Mouse (Mus musculus): ENCODE measurements around the gene BC048562. TPM values are rescaled to one million over a fixed set of nuclear protein-coding genes. Genes with fewer than 3 reads are reported as not detected.

The BC048562 gene
- polyA plus RNA-seq (2012; rRNA removed), result not detected in 2 replicates

- 88% methylated on average over 3 of the region's 3 CpGs for WGBS
- DNase-seq (ENCODE audit: low read depth in 1 of 2, low spot score in 2 of 2), result no peak
Measured at GRCm38 (mm10) chr9:108436182-108436581, at the start of gene BC048562. Gene BC048562 (plus strand): TSS chr9:108436482.

GRCm38 (mm10) chr9:108386816-108387215, 49.5 kb upstream of the BC048562 start:
- Histone ChIP-seq H3K4me3 (ENCODE audit: extremely low read depth, insufficient read depth, insufficient read length) (no peak overlapping the region), H3K4me1 (ENCODE audit: control insufficient read depth, insufficient read depth, insufficient read length) (no peaks in the 10 kb centered on the region), H3K36me3 (ENCODE audit: control insufficient read depth, insufficient read depth, low read length) (peaks cover 72% of the 10 kb centered on the region), H3K27ac (ENCODE audit: insufficient read depth, low read length) (no peak overlapping the region), H3K27me3 (ENCODE audit: control insufficient read depth, insufficient read depth, low read length) (no peaks in the 10 kb centered on the region)
- no peak for TF ChIP-seq CTCF (IDR thresholded peaks at IDR 0.05; ENCODE audit: extremely low read depth, insufficient read depth, insufficient read length, insufficient replicate concordance)
- no peak for TF ChIP-seq POLR2A (IDR thresholded peaks at IDR 0.05; ENCODE audit: low read depth, low read length)
- no peak for DNase-seq (ENCODE audit: low read depth in 1 of 2, low spot score in 2 of 2)
- 96% methylated on average over 4 of the region's 4 CpGs for WGBS

More at GRCm38 (mm10) chr9:108436182-108436581, at the start of gene BC048562:
- TF ChIP-seq POLR2A (IDR thresholded peaks at IDR 0.05; ENCODE audit: low read depth, low read length), result no peak
- no peak for TF ChIP-seq CTCF (IDR thresholded peaks at IDR 0.05; ENCODE audit: extremely low read depth, insufficient read depth, insufficient read length, insufficient replicate concordance)
- Histone ChIP-seq H3K27ac (ENCODE audit: insufficient read depth, low read length) (no peak within 1 kb of the TSS), H3K4me3 (ENCODE audit: extremely low read depth, insufficient read depth, insufficient read length) (no peak within 1 kb of the TSS), H3K36me3 (ENCODE audit: control insufficient read depth, insufficient read depth, low read length) (no peaks in the 10 kb centered on the region), H3K27me3 (ENCODE audit: control insufficient read depth, insufficient read depth, low read length) (no peaks in the 10 kb centered on the region), H3K4me1 (ENCODE audit: control insufficient read depth, insufficient read depth, insufficient read length) (no peaks in the 10 kb centered on the region)

- no peaks in the 10 kb centered on the region for H3K27me3 ChIP-seq (ENCODE audit: control insufficient read depth, insufficient read depth, low read length)
- no peak for DNase-seq (ENCODE audit: low read depth in 1 of 2, low spot score in 2 of 2)
- no peaks in the 10 kb centered on the region for H3K4me1 ChIP-seq (ENCODE audit: control insufficient read depth, insufficient read depth, insufficient read length)
- peaks cover 72% of the 10 kb centered on the region for H3K36me3 ChIP-seq (ENCODE audit: control insufficient read depth, insufficient read depth, low read length)
- no peak overlapping the region for H3K27ac ChIP-seq (ENCODE audit: insufficient read depth, low read length)
- WGBS, result 95% methylated on average over 10 of the region's 10 CpGs
- H3K4me3 ChIP-seq (ENCODE audit: extremely low read depth, insufficient read depth, insufficient read length), result no peak overlapping the region
- TF ChIP-seq CTCF (IDR thresholded peaks at IDR 0.05; ENCODE audit: extremely low read depth, insufficient read depth, insufficient read length, insufficient replicate concordance), result no peak
- no peak for TF ChIP-seq POLR2A (IDR thresholded peaks at IDR 0.05; ENCODE audit: low read depth, low read length)
Measured at GRCm38 (mm10) chr9:108388601-108389000, 47.7 kb upstream of the BC048562 start.

GRCm38 (mm10) chr9:108389220-108389619, 47.1 kb upstream of the BC048562 start:
- Histone ChIP-seq H3K4me1 (ENCODE audit: control insufficient read depth, insufficient read depth, insufficient read length) (no peaks in the 10 kb centered on the region), H3K27me3 (ENCODE audit: control insufficient read depth, insufficient read depth, low read length) (no peaks in the 10 kb centered on the region), H3K27ac (ENCODE audit: insufficient read depth, low read length) (no peak overlapping the region), H3K36me3 (ENCODE audit: control insufficient read depth, insufficient read depth, low read length) (peaks cover 68% of the 10 kb centered on the region), H3K4me3 (ENCODE audit: extremely low read depth, insufficient read depth, insufficient read length) (no peak overlapping the region)
- DNase-seq (ENCODE audit: low read depth in 1 of 2, low spot score in 2 of 2), result no peak
- TF ChIP-seq POLR2A (IDR thresholded peaks at IDR 0.05; ENCODE audit: low read depth, low read length), result no peak
- TF ChIP-seq CTCF (IDR thresholded peaks at IDR 0.05; ENCODE audit: extremely low read depth, insufficient read depth, insufficient read length, insufficient replicate concordance), result no peak
- 76% methylated on average over 6 of the region's 6 CpGs for WGBS

- 92% methylated on average over 18 of the region's 18 CpGs for WGBS
- DNase-seq (ENCODE audit: low read depth in 1 of 2, low spot score in 2 of 2), result no peak
- no peaks in the 10 kb centered on the region for H3K27me3 ChIP-seq (ENCODE audit: control insufficient read depth, insufficient read depth, low read length)
- no peaks in the 10 kb centered on the region for H3K4me1 ChIP-seq (ENCODE audit: control insufficient read depth, insufficient read depth, insufficient read length)
- peaks cover 41% of the 10 kb centered on the region for H3K36me3 ChIP-seq (ENCODE audit: control insufficient read depth, insufficient read depth, low read length)
- no peak within 1 kb of the TSS for H3K27ac ChIP-seq (ENCODE audit: insufficient read depth, low read length)
- no peak within 1 kb of the TSS for H3K4me3 ChIP-seq (ENCODE audit: extremely low read depth, insufficient read depth, insufficient read length)
- TF ChIP-seq CTCF (IDR thresholded peaks at IDR 0.05; ENCODE audit: extremely low read depth, insufficient read depth, insufficient read length, insufficient replicate concordance), result no peak
- no peak for TF ChIP-seq POLR2A (IDR thresholded peaks at IDR 0.05; ENCODE audit: low read depth, low read length)
Measured at GRCm38 (mm10) chr9:108392676-108393075, 43.6 kb upstream of the BC048562 start, which contains the start of gene 1700102P08Rik. Gene 1700102P08Rik (plus strand): TSS chr9:108392805.

- no peak overlapping the region for H3K4me3 ChIP-seq (ENCODE audit: extremely low read depth, insufficient read depth, insufficient read length)
- 96% methylated on average over 6 of the region's 6 CpGs for WGBS
Measured at GRCm38 (mm10) chr9:108394191-108394590, 42.1 kb upstream of the BC048562 start.

GRCm38 (mm10) chr9:108395427-108395826, 40.9 kb upstream of the BC048562 start:
- TF ChIP-seq POLR2A (IDR thresholded peaks at IDR 0.05; ENCODE audit: low read depth, low read length) (no peak), CTCF (IDR thresholded peaks at IDR 0.05; ENCODE audit: extremely low read depth, insufficient read depth, insufficient read length, insufficient replicate concordance) (no peak)
- no peaks in the 10 kb centered on the region for H3K27me3 ChIP-seq (ENCODE audit: control insufficient read depth, insufficient read depth, low read length)
- no peak overlapping the region for H3K27ac ChIP-seq (ENCODE audit: insufficient read depth, low read length)
- 92% methylated on average over 1 of the region's 1 CpGs for whole genome bisulfite sequencing
- no peak for DNase-seq (ENCODE audit: low read depth in 1 of 2, low spot score in 2 of 2)
- H3K4me1 ChIP-seq (ENCODE audit: control insufficient read depth, insufficient read depth, insufficient read length), result no peaks in the 10 kb centered on the region
- H3K36me3 ChIP-seq (ENCODE audit: control insufficient read depth, insufficient read depth, low read length), result peaks cover 24% of the 10 kb centered on the region
- no peak overlapping the region for H3K4me3 ChIP-seq (ENCODE audit: extremely low read depth, insufficient read depth, insufficient read length)

More at GRCm38 (mm10) chr9:108394191-108394590, 42.1 kb upstream of the BC048562 start:
- no peak for DNase-seq (ENCODE audit: low read depth in 1 of 2, low spot score in 2 of 2)
- H3K27me3 ChIP-seq (ENCODE audit: control insufficient read depth, insufficient read depth, low read length), result no peaks in the 10 kb centered on the region
- peaks cover 32% of the 10 kb centered on the region for H3K36me3 ChIP-seq (ENCODE audit: control insufficient read depth, insufficient read depth, low read length)
- TF ChIP-seq CTCF (IDR thresholded peaks at IDR 0.05; ENCODE audit: extremely low read depth, insufficient read depth, insufficient read length, insufficient replicate concordance), result no peak
- TF ChIP-seq POLR2A (IDR thresholded peaks at IDR 0.05; ENCODE audit: low read depth, low read length), result no peak
- H3K27ac ChIP-seq (ENCODE audit: insufficient read depth, low read length), result no peak overlapping the region
- no peaks in the 10 kb centered on the region for H3K4me1 ChIP-seq (ENCODE audit: control insufficient read depth, insufficient read depth, insufficient read length)
